Comparison of ENCODE assay signal across 9 mouse cellular contexts in the genomic region with DNA sequence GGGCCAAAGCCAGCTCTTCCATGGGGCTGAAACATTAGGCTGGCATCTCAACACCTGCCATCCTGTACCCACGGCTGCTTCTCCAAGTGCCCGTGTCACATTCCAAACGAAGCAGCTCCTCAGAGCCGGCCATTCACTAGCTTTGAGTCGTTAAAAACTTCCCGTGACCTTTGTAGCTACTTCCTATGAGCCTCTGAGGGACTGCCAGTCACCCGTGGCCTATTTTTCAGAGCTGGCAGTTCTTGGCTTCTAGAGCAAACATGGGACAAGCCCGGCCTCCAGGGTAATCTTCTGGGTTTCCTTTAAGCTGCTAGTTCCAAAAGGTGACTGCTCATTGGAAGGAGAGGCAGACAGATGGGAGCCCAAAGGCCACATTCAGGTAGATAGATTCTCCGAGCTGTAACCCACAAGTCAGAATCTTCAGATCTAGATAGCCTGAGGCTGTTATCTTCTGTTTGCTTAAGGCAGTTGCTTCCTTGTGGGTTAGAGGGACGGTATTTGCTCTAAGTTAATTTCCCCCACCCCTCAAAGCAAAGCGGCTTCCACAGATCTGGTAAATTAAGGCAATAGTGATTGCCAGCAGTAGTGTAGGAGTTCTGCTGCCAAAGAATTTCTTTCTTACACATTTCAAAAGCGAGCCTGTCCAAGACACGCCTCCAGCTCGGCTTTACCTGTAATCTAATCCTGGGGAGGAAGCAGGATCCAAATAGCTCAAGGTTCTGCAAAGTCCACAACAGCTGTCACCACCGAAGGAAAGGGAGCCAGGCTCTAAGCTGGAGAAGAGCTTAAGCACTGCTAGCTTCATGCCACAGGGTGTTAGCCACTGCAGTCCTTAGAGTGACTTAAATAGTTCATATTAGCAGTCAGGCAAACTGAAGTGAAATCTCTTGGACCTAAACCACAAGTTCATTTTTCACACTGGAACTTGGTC. TPM values are rescaled to one million over a fixed set of nuclear protein-coding genes. Genes with fewer than 3 reads are reported as not detected.
DNase-seq lines count a peak whose midpoint lies in the region; ATAC-seq and TF ChIP-seq lines count a peak whose summit lies in the region.
"Had no signal": no experiment of that assay in that cellular context is flagged by ENCODE, and none has a peak within 500 bp of the region (broad histone marks: within the 10 kb centered on the region; RNA-seq: fewer than 3 reads in every experiment).

No protein-coding gene starts in this region.

- 0 out of 2 replicates have a peak, but pooled peaks cover 3% of the 10 kb centered on the region for H3K4me1 ChIP-seq in intestine, embryonic 14.5 days (replicated peaks; ENCODE audit: control insufficient read depth, insufficient read depth, low read length)
- no peaks in the 10 kb centered on the region for H3K4me1 ChIP-seq in lung, embryonic 14.5 days (ENCODE audit: insufficient read depth)
- H3K4me1 ChIP-seq in midbrain, embryonic 14.5 days (ENCODE audit: control insufficient read depth, insufficient read depth, low read length): no peaks in the 10 kb centered on the region
- H3K4me1 ChIP-seq: midbrain, embryonic 12.5 days had no signal

- H3K4me3 ChIP-seq in intestine, embryonic 14.5 days (ENCODE audit: low read depth, low read length): no peak overlapping the region
- H3K4me3 ChIP-seq in lung, embryonic 14.5 days (ENCODE audit: low read depth, low read length): no peak overlapping the region
- no peak overlapping the region for H3K4me3 ChIP-seq in midbrain, embryonic 14.5 days (replicated peaks; ENCODE audit: low read depth, low read length)
- H3K4me3 ChIP-seq: midbrain, embryonic 12.5 days had no signal

- WGBS in intestine, embryonic 14.5 days: 38% methylated on average over 15 of the region's 15 CpGs
- 25% methylated on average over 15 of the region's 15 CpGs for WGBS in lung, embryonic 14.5 days
- 61% methylated on average over 15 of the region's 15 CpGs for WGBS in midbrain, embryonic 14.5 days

- H3K9me3 ChIP-seq in intestine, embryonic 14.5 days (ENCODE audit: control insufficient read depth, low read length): peaks cover 5% of the 10 kb centered on the region; the same call in 1 of the 2 replicates
- no peaks in the 10 kb centered on the region for H3K9me3 ChIP-seq in lung, embryonic 14.5 days (ENCODE audit: low read depth, low read length)
- H3K9me3 ChIP-seq in midbrain, embryonic 14.5 days (ENCODE audit: control insufficient read depth, low read length): no peaks in the 10 kb centered on the region
- H3K9me3 ChIP-seq: midbrain, embryonic 12.5 days had no signal

- peak; percentile 77 for ATAC-seq in intestine, embryonic 14.5 days (replicated peaks; ENCODE audit: low FRiP score, low TSS enrichment, low read depth)
- ATAC-seq in lung, embryonic 14.5 days (ENCODE audit: insufficient read depth): no peak
- no peak for ATAC-seq in midbrain, embryonic 14.5 days (ENCODE audit: low FRiP score, low TSS enrichment)

- peak overlapping the region; percentile 29 for H3K27ac ChIP-seq in intestine, embryonic 14.5 days (ENCODE audit: low read depth)
- no peak overlapping the region for H3K27ac ChIP-seq in lung, embryonic 14.5 days (ENCODE audit: low read depth)
- H3K27ac ChIP-seq in midbrain, embryonic 14.5 days (replicated peaks; ENCODE audit: low read depth, low read length): no peak overlapping the region
- H3K27ac ChIP-seq: midbrain, embryonic 12.5 days had no signal

- peak; percentile 43 for DNase-seq in Muller cell, postnatal 12 days (ENCODE audit: inconsistent ontology term)
- peak; percentile 27 for DNase-seq in embryo, embryonic 10.5 days (ENCODE audit: low spot score)
- no peak for DNase-seq in intestine, embryonic 14.5 days (ENCODE audit: low spot score)
- peak; percentile 13 for DNase-seq in lung, embryonic 14.5 days
- peak; percentile 29 for DNase-seq in thymus, postnatal 25 days
- DNase-seq in left cerebral cortex, adult 9 months (ENCODE audit: low spot score in 2 of 2): no peak
- no peak for DNase-seq in midbrain, embryonic 14.5 days
- DNase-seq in natural killer cell, adult 2 months (ENCODE audit: low spot score in 2 of 2): no peak

- no peak overlapping the region for H3K4me2 ChIP-seq in intestine, embryonic 14.5 days (ENCODE audit: low read length)
- H3K4me2 ChIP-seq in lung, embryonic 14.5 days: no peak overlapping the region
- no peak overlapping the region for H3K4me2 ChIP-seq in midbrain, embryonic 14.5 days (ENCODE audit: low read length)
- H3K4me2 ChIP-seq: midbrain, embryonic 12.5 days had no signal

- H3K36me3 ChIP-seq in intestine, embryonic 14.5 days (ENCODE audit: control insufficient read depth, insufficient read depth, low read length): no peaks in the 10 kb centered on the region
- H3K36me3 ChIP-seq in lung, embryonic 14.5 days (ENCODE audit: insufficient read depth): no peaks in the 10 kb centered on the region
- H3K36me3 ChIP-seq in midbrain, embryonic 14.5 days (ENCODE audit: control insufficient read depth, insufficient read depth, low read length): no peaks in the 10 kb centered on the region
- H3K36me3 ChIP-seq: midbrain, embryonic 12.5 days had no signal

- H3K27me3 ChIP-seq in intestine, embryonic 14.5 days (replicated peaks; ENCODE audit: control insufficient read depth, insufficient read depth, low read length): no peaks in the 10 kb centered on the region
- H3K27me3 ChIP-seq in lung, embryonic 14.5 days (ENCODE audit: insufficient read depth, low read length): no peaks in the 10 kb centered on the region
- H3K27me3 ChIP-seq in midbrain, embryonic 14.5 days (ENCODE audit: control insufficient read depth, insufficient read depth, low read length): no peaks in the 10 kb centered on the region
- H3K27me3 ChIP-seq: midbrain, embryonic 12.5 days had no signal

- H3K9ac ChIP-seq in intestine, embryonic 14.5 days (ENCODE audit: low read length): no peak overlapping the region
- no peak overlapping the region for H3K9ac ChIP-seq in lung, embryonic 14.5 days
- no peak overlapping the region for H3K9ac ChIP-seq in midbrain, embryonic 14.5 days (replicated peaks; ENCODE audit: low read length)
- H3K9ac ChIP-seq: midbrain, embryonic 12.5 days had no signal

- no peak for TF ChIP-seq CTCF in lung, embryonic 14.5 days (IDR thresholded peaks at IDR 0.05; ENCODE audit: low read depth)

RNA-seq across cellular contexts. Expression of a gene that starts 8.4 kb away (rescaled TPM):
- 23.5 and 28.3 TPM in 2 replicates for polyA plus RNA-seq in intestine, embryonic 14.5 days (2014; fragmentation: Nextera tagmentation; extraction: Ambion mirVana)
- 17.4 and 19.9 TPM in 2 replicates for polyA plus RNA-seq in lung, embryonic 14.5 days (2014; fragmentation: Nextera tagmentation; extraction: Ambion mirVana)
- 8.9 and 10.9 TPM in 2 replicates for polyA plus RNA-seq in midbrain, embryonic 14.5 days (2014; fragmentation: Nextera tagmentation; extraction: Ambion mirVana)

Comparison
In these comparisons a context has a peak if more than half of its experiments do, and no peak if none do; other contexts are left out.
1. DNase-seq: peak in Muller cell, postnatal 12 days (single experiment), embryo, embryonic 10.5 days (single experiment), lung, embryonic 14.5 days (single experiment) and thymus, postnatal 25 days (single experiment); none in intestine, embryonic 14.5 days (single experiment), left cerebral cortex, adult 9 months (0 of 2), midbrain, embryonic 14.5 days (single experiment) and natural killer cell, adult 2 months (0 of 2).